ENCODE assay signal across 28 mouse cellular contexts in genomic region chr15:88684039-88684438, GRCm38 (mm10). TPM values are rescaled to one million over a fixed set of nuclear protein-coding genes. Genes with fewer than 3 reads are reported as not detected.
DNase-seq lines count a peak whose midpoint lies in the region; ATAC-seq and TF ChIP-seq lines count a peak whose summit lies in the region.
"Had no signal": no experiment of that assay in that cellular context is flagged by ENCODE, and none has a peak within 500 bp of the region (broad histone marks: within the 10 kb centered on the region; RNA-seq: fewer than 3 reads in every experiment).

No protein-coding gene starts in this region.

- H3K9me3 ChIP-seq in ES-Bruce4 (replicated peaks; ENCODE audit: control insufficient read depth, insufficient read depth, low read length, poor library complexity, severe bottlenecking) = no peaks in the 10 kb centered on the region
- H3K9me3 ChIP-seq in liver, embryonic 12.5 days (replicated peaks) = no peaks in the 10 kb centered on the region
- H3K9me3 ChIP-seq: embryonic facial prominence, embryonic 12.5 days; embryonic facial prominence, embryonic 15.5 days; heart, embryonic 12.5 days; heart, embryonic 15.5 days had no signal

- 74% methylated on average over 6 of the region's 6 CpGs for WGBS in liver, embryonic 12.5 days (ENCODE audit: insufficient replicate concordance)

- 0 out of 2 replicates have a peak, but pooled peaks have one; percentile 25 for ATAC-seq in granulocyte monocyte progenitor cell, adult 5-6 weeks (replicated peaks; ENCODE audit: poor library complexity, severe bottlenecking)
- ATAC-seq in liver, embryonic 12.5 days = no peak
- ATAC-seq: CD4-positive, CD25-positive, alpha-beta regulatory T cell, adult 4 months; forebrain, embryonic 14.5 days; forebrain, postnatal 0 days; hindbrain, postnatal 0 days; inflammation-experienced regulatory T-cells, adult 6 months; intestine, embryonic 16.5 days had no signal

- no peak for TF ChIP-seq CTCF in ES-Bruce4 (IDR thresholded peaks at IDR 0.05; ENCODE audit: low read depth, low read length)

- H3K4me3 ChIP-seq in ES-Bruce4 (ENCODE audit: low read depth, low read length) = no peak overlapping the region
- no peak overlapping the region for H3K4me3 ChIP-seq in liver, embryonic 12.5 days
- H3K4me3 ChIP-seq: embryonic facial prominence, embryonic 12.5 days; embryonic facial prominence, embryonic 15.5 days; heart, embryonic 12.5 days; heart, embryonic 15.5 days had no signal

- peaks cover 15% of the 10 kb centered on the region for H3K36me3 ChIP-seq in ES-Bruce4 (ENCODE audit: control insufficient read depth, insufficient read depth, low read length, poor library complexity, severe bottlenecking)
- peaks cover 46% of the 10 kb centered on the region for H3K36me3 ChIP-seq in liver, embryonic 12.5 days

- H3K27ac ChIP-seq in ES-Bruce4 (ENCODE audit: insufficient read depth, low read length) = peak overlapping the region; percentile 34
- no peak overlapping the region for H3K27ac ChIP-seq in liver, embryonic 12.5 days
- H3K27ac ChIP-seq: embryonic facial prominence, embryonic 12.5 days; embryonic facial prominence, embryonic 15.5 days; heart, embryonic 15.5 days; hindbrain, embryonic 14.5 days; hindbrain, postnatal 0 days had no signal

- no peak overlapping the region for H3K4me2 ChIP-seq in liver, embryonic 12.5 days
- H3K4me2 ChIP-seq: embryonic facial prominence, embryonic 12.5 days; embryonic facial prominence, embryonic 15.5 days; heart, embryonic 12.5 days; heart, embryonic 15.5 days; hindbrain, embryonic 14.5 days had no signal

- TF ChIP-seq POLR2A in ES-Bruce4 (IDR thresholded peaks at IDR 0.05; ENCODE audit: insufficient read depth, low read length) = no peak

- no peaks in the 10 kb centered on the region for H3K27me3 ChIP-seq in ES-Bruce4 (ENCODE audit: control insufficient read depth, insufficient read depth, low read length, poor library complexity, severe bottlenecking)
- H3K27me3 ChIP-seq in liver, embryonic 12.5 days (replicated peaks) = no peaks in the 10 kb centered on the region
- H3K27me3 ChIP-seq: embryonic facial prominence, embryonic 12.5 days; embryonic facial prominence, embryonic 15.5 days; heart, embryonic 12.5 days; heart, embryonic 15.5 days had no signal

- H3K9ac ChIP-seq in ES-Bruce4 (ENCODE audit: low read depth, poor library complexity, severe bottlenecking) = no peak overlapping the region
- no peak overlapping the region for H3K9ac ChIP-seq in liver, embryonic 12.5 days
- H3K9ac ChIP-seq: embryonic facial prominence, embryonic 12.5 days; embryonic facial prominence, embryonic 15.5 days; forebrain, postnatal 0 days; heart, embryonic 12.5 days; heart, embryonic 15.5 days; hindbrain, embryonic 14.5 days had no signal

- DNase-seq in ES-CJ7 (ENCODE audit: low read depth, low spot score) (peak; percentile 84), WW6 (ENCODE audit: low read depth, low spot score) (peak; percentile 29)
- no peak for DNase-seq in lung, postnatal 25 days (ENCODE audit: low spot score)
- DNase-seq: adrenal gland, adult 8-10 months; adrenal gland, postnatal 36 days; cerebellum, adult 11 months; cerebellum, adult 2 months; cerebellum, adult 9-11 months; cerebellum, postnatal 25 days; forebrain, postnatal 0 days; gastrocnemius, postnatal 36 days; heart, adult 18-20 months; heart, postnatal 14 days; heart, postnatal 4 days; kidney, adult 18-20 months had no signal

- TF ChIP-seq EP300 in ES-Bruce4 (IDR thresholded peaks at IDR 0.05; ENCODE audit: insufficient read depth, low read depth, low read length) = peak; percentile 86

- H3K4me1 ChIP-seq in ES-Bruce4 (ENCODE audit: control insufficient read depth, insufficient read depth, low read length) = peaks cover 8% of the 10 kb centered on the region
- no peaks in the 10 kb centered on the region for H3K4me1 ChIP-seq in liver, embryonic 12.5 days
- H3K4me1 ChIP-seq: embryonic facial prominence, embryonic 12.5 days; embryonic facial prominence, embryonic 15.5 days; heart, embryonic 12.5 days had no signal

RNA-seq across cellular contexts. Expression of gene Brd1, which starts 50.0 kb away (rescaled TPM):
- polyA plus RNA-seq in ES-Bruce4 (2011; ENCODE audit: insufficient read depth, insufficient read length, low read depth, missing spikeins) = 85.9 and 86.2 TPM in 2 replicates
- total RNA-seq in granulocyte monocyte progenitor cell, adult 5-6 weeks (2014; fragmentation: Nextera tagmentation) = 40.9 and 53.1 TPM in 2 replicates
- 51.7 and 52.5 TPM in 2 replicates for total RNA-seq in granulocyte monocyte progenitor cell, adult 5-6 weeks (2017)
- 8.2 and 8.9 TPM in 2 replicates for polyA plus RNA-seq in liver, embryonic 12.5 days (2016; fragmentation: Nextera tagmentation; extraction: Ambion mirVana)
